Mouse (Mus musculus) MEL (cell line): ENCODE results near the gene Ptpn9. TPM values are rescaled to one million over a fixed set of nuclear protein-coding genes. Genes with fewer than 3 reads are reported as not detected.
A peak's percentile ranks its signal among the peaks of the same experiment; 100 is the strongest.

Experiments
- DNase-seq: peaks from one replicate; pipeline ENCODE4 v3.0.0; 2011; ENCODE audit warnings: low read depth, low spot score
- H3K27ac ChIP-seq: 2 replicates; pipeline ENCODE4 v1.5.1; 2012; ENCODE audit warnings: low read depth, mild to moderate bottlenecking, control low read depth, low read length, moderate library complexity; ENCODE audit not compliant: control insufficient read depth
- H3K27me3 ChIP-seq, 2 experiments: fragments of 150-350 bp in 1 of 2; sonication (generic) in 1 of 2; 2 replicates each; pipeline ENCODE4 v1.6.1; 2012; ENCODE audit warnings: low read length in 2 of 2, mild to moderate bottlenecking in 2 of 2, improper control_type of control experiment in 1 of 2, moderate library complexity in 1 of 2; ENCODE audit not compliant: insufficient read depth in 2 of 2, control insufficient read depth in 1 of 2
- H3K36me3 ChIP-seq, 2 experiments: 2 replicates each; pipeline ENCODE4 v1.6.1; 2012 to 2014; ENCODE audit warnings: low read length in 2 of 2, improper control_type of control experiment in 1 of 2, inconsistent platforms in 1 of 2, mild to moderate bottlenecking in 1 of 2; ENCODE audit not compliant: insufficient read depth in 2 of 2, control insufficient read depth in 1 of 2
- H3K4me1 ChIP-seq, 2 experiments: fragments of 150-350 bp in 1 of 2; sonication (generic) in 1 of 2; 2 replicates each; pipeline ENCODE4 v1.6.1; 2012; ENCODE audit warnings: low read length in 2 of 2, improper control_type of control experiment in 1 of 2, mild to moderate bottlenecking in 1 of 2; ENCODE audit not compliant: insufficient read depth in 2 of 2, control insufficient read depth in 1 of 2
- H3K4me3 ChIP-seq, 2 experiments: fragments of 150-350 bp in 1 of 2; sonication (generic) in 1 of 2; 2 replicates each; pipeline ENCODE4 v1.5.1; 2012; ENCODE audit warnings: low read depth in 2 of 2, low read length in 2 of 2, mild to moderate bottlenecking in 2 of 2, moderate library complexity in 2 of 2, control low read depth in 1 of 2, improper control_type of control experiment in 1 of 2; ENCODE audit not compliant: control insufficient read depth in 1 of 2, insufficient read depth in 1 of 2
- H3K79me2 ChIP-seq: 2 replicates; pipeline ENCODE4 v1.6.1; 2012; ENCODE audit warnings: mild to moderate bottlenecking, low read length, moderate library complexity; ENCODE audit not compliant: control insufficient read depth, poor library complexity, insufficient read depth
- H3K9ac ChIP-seq: 2 replicates; pipeline ENCODE4 v1.6.1; 2012; ENCODE audit warnings: low read depth, mild to moderate bottlenecking, control low read depth, low read length, moderate library complexity; ENCODE audit not compliant: control insufficient read depth, poor library complexity, severe bottlenecking
- H3K9me3 ChIP-seq: fragments of 150-350 bp; sonication (generic); replicated peaks from 2 replicates; pipeline ENCODE4 v1.6.1; 2012; ENCODE audit warnings: mild to moderate bottlenecking, low read length, improper control_type of control experiment, moderate library complexity; ENCODE audit not compliant: insufficient read depth
- BHLHE40 ChIP-seq: IDR thresholded peaks from 2 replicates; pipeline ENCODE4 v1.6.1; 2012; ENCODE audit warnings: low read depth, mild to moderate bottlenecking, inconsistent platforms, low read length, improper control_type of control experiment, borderline replicate concordance
- CHD1 ChIP-seq: IDR thresholded peaks from 2 replicates; pipeline ENCODE4 v1.6.1; 2012; ENCODE audit warnings: low read depth, mild to moderate bottlenecking, inconsistent platforms, low read length, improper control_type of control experiment
- CTCF ChIP-seq, 3 experiments: IDR thresholded peaks in 2 of 3; conservative IDR thresholded peaks in 1 of 3; 2 replicates each; pipeline ENCODE4 v1.5.1; 2011 to 2012; ENCODE audit warnings: low read length in 3 of 3, low read depth in 2 of 3, mild to moderate bottlenecking in 2 of 3, improper control_type of control experiment in 1 of 3, inconsistent platforms in 1 of 3, mixed read lengths in 1 of 3, moderate library complexity in 1 of 3; ENCODE audit not compliant: control insufficient read depth in 1 of 3, insufficient read depth in 1 of 3, poor library complexity in 1 of 3, severe bottlenecking in 1 of 3
- E2F4 ChIP-seq: IDR thresholded peaks from 2 replicates; pipeline ENCODE4 v1.6.1; 2011; ENCODE audit warnings: low read depth, low read length, improper control_type of control experiment, borderline replicate concordance
- ELF1 ChIP-seq: IDR thresholded peaks from 2 replicates; pipeline ENCODE4 v1.6.1; 2014; ENCODE audit warnings: low read depth, mild to moderate bottlenecking, inconsistent platforms, low read length, improper control_type of control experiment, moderate library complexity
- EP300 ChIP-seq, 2 experiments: IDR thresholded peaks; 2 replicates each; pipeline ENCODE4 v1.6.1; 2011; ENCODE audit warnings: improper control_type of control experiment in 2 of 2, low read length in 2 of 2, low read depth in 1 of 2, mild to moderate bottlenecking in 1 of 2
- ETS1 ChIP-seq: IDR thresholded peaks from 2 replicates; pipeline ENCODE4 v1.6.1; 2012; ENCODE audit warnings: low read depth, mild to moderate bottlenecking, inconsistent platforms, low read length, improper control_type of control experiment, moderate library complexity
- GABPA ChIP-seq: IDR thresholded peaks from 2 replicates; pipeline ENCODE4 v1.6.1; 2012; ENCODE audit warnings: low read depth, mild to moderate bottlenecking, inconsistent platforms, low read length, improper control_type of control experiment, moderate library complexity
- GATA1 ChIP-seq: IDR thresholded peaks from 2 replicates; pipeline ENCODE4 v1.6.1; 2011; ENCODE audit warnings: low read depth, low read length, improper control_type of control experiment
- JUND ChIP-seq: IDR thresholded peaks from 2 replicates; pipeline ENCODE4 v1.6.1; 2011; ENCODE audit warnings: low read depth, mild to moderate bottlenecking, improper control_type of control experiment, low read length
- KAT2A ChIP-seq: conservative IDR thresholded peaks from 2 replicates; pipeline ENCODE4 v1.6.1; 2012; ENCODE audit warnings: low read depth, low read length, improper control_type of control experiment, inconsistent platforms
- MAFK ChIP-seq: IDR thresholded peaks from 2 replicates; pipeline ENCODE4 v1.6.1; 2011; ENCODE audit warnings: low read depth, mild to moderate bottlenecking, low read length, improper control_type of control experiment, borderline replicate concordance
- MAX ChIP-seq: IDR thresholded peaks from 2 replicates; pipeline ENCODE4 v1.6.1; 2011; ENCODE audit warnings: low read length, improper control_type of control experiment
- MAZ ChIP-seq: IDR thresholded peaks from 2 replicates; pipeline ENCODE4 v1.6.1; 2012; ENCODE audit warnings: low read depth, mild to moderate bottlenecking, inconsistent platforms, low read length, improper control_type of control experiment
- MEF2A ChIP-seq: IDR thresholded peaks from 2 replicates; pipeline ENCODE4 v1.6.1; 2014; ENCODE audit warnings: low read depth, mild to moderate bottlenecking, inconsistent platforms, low read length, improper control_type of control experiment; ENCODE audit not compliant: poor library complexity, insufficient replicate concordance, severe bottlenecking; ENCODE audit errors: extremely low read depth
- MXI1 ChIP-seq: IDR thresholded peaks from 2 replicates; pipeline ENCODE4 v1.6.1; 2011; ENCODE audit warnings: mild to moderate bottlenecking, low read depth, low read length, improper control_type of control experiment
- MYB ChIP-seq: IDR thresholded peaks from 2 replicates; pipeline ENCODE4 v1.6.1; 2011; ENCODE audit warnings: mild to moderate bottlenecking, low read depth, low read length, improper control_type of control experiment
- MYC ChIP-seq: IDR thresholded peaks from 2 replicates; pipeline ENCODE4 v1.6.1; 2011; ENCODE audit warnings: low read depth, mild to moderate bottlenecking, low read length, improper control_type of control experiment, moderate library complexity
- NRF1 ChIP-seq: IDR thresholded peaks from 2 replicates; pipeline ENCODE4 v1.6.1; 2014; ENCODE audit warnings: low read depth, mild to moderate bottlenecking, inconsistent platforms, low read length, improper control_type of control experiment, moderate library complexity; ENCODE audit not compliant: poor library complexity, insufficient read depth, severe bottlenecking
- POLR2A ChIP-seq, 2 experiments: IDR thresholded peaks; 2 replicates each; pipeline ENCODE4 v1.6.1; 2011 to 2012; ENCODE audit warnings: low read length in 2 of 2, mild to moderate bottlenecking in 2 of 2, control low read depth in 1 of 2, improper control_type of control experiment in 1 of 2, low read depth in 1 of 2, moderate library complexity in 1 of 2; ENCODE audit not compliant: control insufficient read depth in 1 of 2, insufficient read depth in 1 of 2, poor library complexity in 1 of 2
- POLR2AphosphoS2 ChIP-seq: IDR thresholded peaks from 2 replicates; pipeline ENCODE4 v1.6.1; 2011; ENCODE audit warnings: low read length, improper control_type of control experiment
- POLR2AphosphoS5 ChIP-seq: IDR thresholded peaks from 2 replicates; pipeline ENCODE4 v1.6.1; 2012; ENCODE audit warnings: low read depth, borderline replicate concordance, mild to moderate bottlenecking, inconsistent platforms, low read length, moderate library complexity, mixed read lengths
- RAD21 ChIP-seq: IDR thresholded peaks from 2 replicates; pipeline ENCODE4 v1.6.1; 2011; ENCODE audit warnings: mild to moderate bottlenecking, low read depth, low read length, improper control_type of control experiment
- RCOR1 ChIP-seq: IDR thresholded peaks from 2 replicates; pipeline ENCODE4 v1.6.1; 2012; ENCODE audit warnings: low read depth, mild to moderate bottlenecking, inconsistent platforms, low read length, improper control_type of control experiment
- SIN3A ChIP-seq: IDR thresholded peaks from 2 replicates; pipeline ENCODE4 v1.6.1; 2012; ENCODE audit warnings: low read length, improper control_type of control experiment, inconsistent platforms
- SMC3 ChIP-seq: IDR thresholded peaks from 2 replicates; pipeline ENCODE4 v1.6.1; 2011; ENCODE audit warnings: low read depth, low read length, improper control_type of control experiment
- TAL1 ChIP-seq: IDR thresholded peaks from 2 replicates; pipeline ENCODE4 v1.6.1; 2012; ENCODE audit warnings: mild to moderate bottlenecking, inconsistent platforms, low read length, moderate library complexity, mixed read lengths
- TBP ChIP-seq: IDR thresholded peaks from 2 replicates; pipeline ENCODE4 v1.8.0; 2011; ENCODE audit warnings: low read depth, low read length, improper control_type of control experiment
- TCF12 ChIP-seq: IDR thresholded peaks from 2 replicates; pipeline ENCODE4 v1.6.1; 2014; ENCODE audit warnings: low read depth, mild to moderate bottlenecking, inconsistent platforms, low read length, improper control_type of control experiment, moderate library complexity
- UBTF ChIP-seq: IDR thresholded peaks from 2 replicates; pipeline ENCODE4 v1.6.1; 2012; ENCODE audit warnings: low read depth, mild to moderate bottlenecking, inconsistent platforms, low read length, improper control_type of control experiment, moderate library complexity, borderline replicate concordance; ENCODE audit not compliant: insufficient read depth
- USF2 ChIP-seq, 2 experiments: IDR thresholded peaks; 2 replicates each; pipeline ENCODE4 v1.6.1; 2011 to 2012; ENCODE audit warnings: improper control_type of control experiment in 2 of 2, low read length in 2 of 2, borderline replicate concordance in 1 of 2, inconsistent platforms in 1 of 2, low read depth in 1 of 2, mild to moderate bottlenecking in 1 of 2; ENCODE audit not compliant: insufficient read depth in 1 of 2
- ZC3H11A ChIP-seq: IDR thresholded peaks from 2 replicates; pipeline ENCODE4 v1.6.1; 2012; ENCODE audit warnings: low read depth, mild to moderate bottlenecking, inconsistent platforms, low read length, improper control_type of control experiment
- ZNF384 ChIP-seq: IDR thresholded peaks from 2 replicates; pipeline ENCODE4 v1.6.1; 2012; ENCODE audit warnings: low read depth, mild to moderate bottlenecking, inconsistent platforms, low read length, improper control_type of control experiment
- polyA plus RNA-seq, 2 experiments: library from polyadenylated mRNA; stranded (reverse) in 1 of 2; unstranded in 1 of 2; fragments of >175 nt in 1 of 2; fragments of >200 nt in 1 of 2; gene quantifications; 2 replicates each; pipeline versions ENCODE4 v1.2.1 to v1.2.4; 2012; ENCODE audit warnings: low replicate concordance in 2 of 2, low read depth in 1 of 2; ENCODE audit not compliant: insufficient read length in 2 of 2, insufficient read depth in 1 of 2, missing spikeins in 1 of 2
- total RNA-seq: library from RNA; depleted of rRNA; stranded (reverse); fragments of 300-350 nt; gene quantifications from 2 replicates; pipeline ENCODE4 v1.2.3, GENCODE M21; 2012

Ptpn9 gene
- total and polyA plus RNA-seq, 3 experiments, result 10.6 to 24.3 TPM; not detected in 1

GRCm38 (mm10) chr9:56970158-56970557, 24.6 kb upstream of the Ptpn9 start:
- peak; percentile 62 for DNase-seq
- peaks cover 0 to 40% of the 10 kb centered on the region in 2 experiments; a peak in 3 of 4 replicates for H3K36me3 ChIP-seq

GRCm38 (mm10) chr9:56973960-56974524, 20.7 kb upstream of the Ptpn9 start:
- Histone ChIP-seq H3K4me3 (no peak overlapping the region), H3K36me3 (peaks cover 0 to 46% of the 10 kb centered on the region in 2 experiments; a peak in 3 of 4 replicates), H3K27ac (peak overlapping the region; percentile 21; the same call in 1 of the 2 replicates), H3K9me3 (no peaks in the 10 kb centered on the region), H3K4me1 (peaks cover 23 to 36% of the 10 kb centered on the region in 2 experiments), H3K9ac (no peak overlapping the region), H3K27me3 (no peaks in the 10 kb centered on the region), H3K79me2 (no peaks in the 10 kb centered on the region)
- DNase-seq, result no peak
- peak; percentile 60; the same call in 1 of the 2 replicates for TF ChIP-seq TCF12
- peak; percentile 75 for TF ChIP-seq GATA1
- no peak for TF ChIP-seq UBTF
- peak; percentile 61 to 63 for TF ChIP-seq EP300 (IDR thresholded peaks at IDR 0.05; ENCODE audit: low read depth in 1 of 2, low read length in 2 of 2)
- TF ChIP-seq ETS1, result peak; percentile 41; the same call in 1 of the 2 replicates
- 0 out of 2 replicates have a peak, but pooled peaks have one; percentile 18 for TF ChIP-seq ZC3H11A
- TF ChIP-seq MAZ, result 0 out of 2 replicates have a peak, but pooled peaks have one; percentile 33
- no peak for TF ChIP-seq ELF1
- TF ChIP-seq ZNF384, result 0 out of 2 replicates have a peak, but pooled peaks have one; percentile 61

More at GRCm38 (mm10) chr9:56970158-56970557, 24.6 kb upstream of the Ptpn9 start:
- TF ChIP-seq SIN3A, result peak; percentile 46; the same call in 1 of the 2 replicates
- TF ChIP-seq USF2 (IDR thresholded peaks at IDR 0.05; ENCODE audit: borderline replicate concordance in 1 of 2, insufficient read depth in 1 of 2, low read depth in 1 of 2, low read length in 2 of 2), result no peak
- no peak for TF ChIP-seq GABPA
- TF ChIP-seq RAD21, result no peak
- TF ChIP-seq TBP, result no peak
- TF ChIP-seq MYB, result no peak
- no peak for TF ChIP-seq MEF2A
- TF ChIP-seq TCF12, result peak; percentile 83
- TF ChIP-seq MAX, result no peak
- peak; percentile 83 for TF ChIP-seq RCOR1
- no peak for TF ChIP-seq CHD1
- TF ChIP-seq NRF1, result no peak
- TF ChIP-seq JUND, result no peak
- TF ChIP-seq BHLHE40, result no peak
- no peak for TF ChIP-seq MXI1
- TF ChIP-seq ETS1, result peak; percentile 46; the same call in 1 of the 2 replicates
- no peak for TF ChIP-seq MAFK
- TF ChIP-seq ELF1, result no peak
- no peak for TF ChIP-seq MYC
- TF ChIP-seq POLR2AphosphoS2, result no peak
- no peak for TF ChIP-seq POLR2A (IDR thresholded peaks at IDR 0.05; ENCODE audit: control insufficient read depth in 1 of 2, insufficient read depth in 1 of 2, low read depth in 1 of 2, low read length in 2 of 2, poor library complexity in 1 of 2)
- no peak for TF ChIP-seq KAT2A
- TF ChIP-seq MAZ, result no peak
- no peak for TF ChIP-seq SMC3
- no peak for TF ChIP-seq ZC3H11A
- TF ChIP-seq EP300 (IDR thresholded peaks at IDR 0.05; ENCODE audit: low read depth in 1 of 2, low read length in 2 of 2), result peak; percentile 82 to 86
- TF ChIP-seq POLR2AphosphoS5, result no peak
- peak; percentile 94 for TF ChIP-seq TAL1
- TF ChIP-seq E2F4, result no peak
- TF ChIP-seq ZNF384, result no peak
- no peak for TF ChIP-seq CTCF (IDR thresholded peaks at IDR 0.05 in 2 of 3, conservative IDR thresholded peaks at IDR 0.05 in 1 of 3; ENCODE audit: control insufficient read depth in 1 of 3, insufficient read depth in 1 of 3, low read depth in 2 of 3, low read length in 3 of 3, poor library complexity in 1 of 3, severe bottlenecking in 1 of 3)
- peak; percentile 84 for TF ChIP-seq GATA1
- Histone ChIP-seq H3K9ac (no peak overlapping the region), H3K27ac (peak overlapping the region; percentile 14; the same call in 1 of the 2 replicates), H3K9me3 (no peaks in the 10 kb centered on the region), H3K27me3 (no peaks in the 10 kb centered on the region), H3K4me1 (peaks cover 14 to 34% of the 10 kb centered on the region in 2 experiments), H3K4me3 (no peak overlapping the region), H3K79me2 (no peaks in the 10 kb centered on the region)
